Mouse (Mus musculus) heart, postnatal 25 days (tissue): Measurements from ENCODE around the gene Olfr784. TPM values are rescaled to one million over a fixed set of nuclear protein-coding genes. Genes with fewer than 3 reads are reported as not detected.
"Not testable (repeated sequence)": the region's sequence is repeated elsewhere in the genome, so short reads cannot be mapped to it uniquely, and the experiment has no call there.

Source experiments
- DNase-seq: peaks from one replicate; pipeline ENCODE4 v3.0.0; 2022; ENCODE audit warnings: low spot score
- intact Hi-C: fragments of 180-260 bp; cut with DNase I; formaldehyde crosslinking; loops from one replicate; pipeline ENCODE4 v1.15.1; 2025
- total RNA-seq, 2 experiments: library from RNA; stranded (reverse); gene quantifications; 2 replicates each; pipeline ENCODE4 v1.2.3; 2021

Olfr784 gene
- total RNA-seq, result not detected

- intact Hi-C loops, result no loop called here
- DNase-seq, result no peak
These were observed at the start of gene Olfr784 for GRCm38 (mm10) chr10:129383783-129384182. Gene Olfr784, plus strand, starts transcription at chr10:129384083.

- intact Hi-C loops, result no loop called here
- DNase-seq, result no peak
These were observed 35.3 kb upstream of the Olfr784 start, which contains the start of gene Olfr782 for GRCm38 (mm10) chr10:129348550-129348949. Gene Olfr782, plus strand, starts transcription at chr10:129348850.

DNA sequence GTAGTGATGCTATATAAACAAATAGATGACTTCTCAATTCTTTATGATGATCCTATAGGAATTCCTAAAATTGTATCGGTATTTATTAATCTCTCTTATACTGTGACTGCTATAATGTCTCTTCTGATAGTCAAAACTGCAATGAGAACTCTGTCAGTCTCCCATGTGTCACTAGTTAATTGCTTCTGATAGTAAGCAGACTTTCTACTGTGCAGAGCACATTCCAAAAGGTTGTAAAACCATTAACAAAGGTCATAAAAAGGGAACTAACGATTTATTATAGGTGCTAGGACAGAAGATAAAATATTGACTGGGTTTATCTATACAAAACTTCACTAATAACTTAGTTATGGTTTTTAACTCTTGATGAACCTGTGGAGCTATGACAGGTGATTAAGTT is 31.4 kb upstream of the Olfr784 start:
- DNase-seq, intact Hi-C loops: not testable (repeated sequence)

DNA sequence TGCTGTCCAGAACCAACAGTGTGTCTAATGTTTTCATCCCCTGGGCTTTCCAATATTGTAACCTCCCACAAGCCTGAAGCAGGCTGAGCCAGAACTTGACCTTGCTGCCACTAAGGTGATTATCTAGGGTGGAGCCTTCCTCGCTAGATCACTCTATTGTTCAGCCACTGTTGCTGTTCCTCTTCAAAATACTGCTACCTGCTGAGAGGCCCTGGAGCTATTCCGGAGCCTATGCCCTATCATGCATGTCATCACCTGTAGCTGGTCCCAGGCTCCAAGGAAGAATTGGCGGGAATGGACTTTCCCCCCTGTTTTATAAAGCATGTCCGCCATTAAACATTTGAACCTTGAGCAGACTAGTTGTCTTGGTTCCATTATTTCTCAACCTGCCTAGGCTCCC is 27.4 kb upstream of the Olfr784 start:
- intact Hi-C loops, result not testable (repeated sequence)

GRCm38 (mm10) chr10:129357307-129357706 is 26.6 kb upstream of the Olfr784 start:
- DNase-seq, result no peak

More for the DNA sequence above, 27.4 kb upstream of the Olfr784 start:
- not testable (repeated sequence) for DNase-seq

GRCm38 (mm10) chr10:129374051-129374450 is 9.8 kb upstream of the Olfr784 start:
- intact Hi-C loops, DNase-seq: not testable (repeated sequence)

More at GRCm38 (mm10) chr10:129357307-129357706, 26.6 kb upstream of the Olfr784 start:
- intact Hi-C loops, result no loop called here

GRCm38 (mm10) chr10:129400892-129401291 is 17.0 kb downstream of the Olfr784 start:
- no peak for DNase-seq
- intact Hi-C loops, result no loop called here

DNA sequence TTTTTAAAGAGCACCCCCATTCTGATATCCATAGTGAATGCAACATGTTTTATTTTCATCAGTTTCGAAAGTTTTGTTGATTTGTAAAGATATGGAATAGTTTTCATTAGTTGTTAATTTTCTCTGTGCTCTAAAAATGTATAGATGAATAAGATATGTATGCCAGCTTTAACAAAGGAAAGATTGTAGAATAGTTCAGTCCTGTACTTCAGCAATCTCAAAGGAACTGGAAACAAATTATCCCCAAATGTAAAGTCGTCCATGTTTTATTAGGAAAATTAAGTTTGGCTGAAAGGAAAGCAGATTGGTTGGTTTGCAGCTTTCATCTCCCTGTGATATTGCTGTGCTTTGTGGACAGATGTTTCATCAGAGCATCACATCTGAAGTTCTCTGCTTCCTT is 21.2 kb downstream of the Olfr784 start, which contains the start of gene Olfr785:
Gene Olfr785, plus strand, starts transcription at position 301 of the 400 bp plus-strand sequence.
- no peak for DNase-seq
- intact Hi-C loops, result no loop called here

DNA sequence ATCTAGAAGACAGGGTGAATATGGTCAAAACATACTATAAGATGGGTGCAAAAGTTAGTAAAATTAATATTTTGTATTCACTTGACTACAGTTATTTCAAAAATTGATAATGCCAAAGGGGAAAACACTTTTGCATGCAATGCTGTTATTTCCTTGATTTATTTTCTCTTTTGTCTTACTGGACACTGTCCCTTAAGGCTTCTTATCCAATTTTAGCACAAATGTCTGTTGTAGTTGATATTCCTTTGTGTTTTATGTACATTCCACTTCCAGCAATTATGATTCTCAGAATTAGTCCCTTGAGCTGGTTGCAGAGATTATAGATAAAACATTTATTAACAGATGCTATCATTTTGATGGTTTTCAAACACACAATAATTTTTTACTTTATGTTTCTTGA is 43.1 kb downstream of the Olfr784 start, which contains the start of gene Olfr786:
Gene Olfr786, plus strand, starts transcription at position 301 of the 400 bp plus-strand sequence.
- no peak for DNase-seq
- intact Hi-C loops, result no loop called here

Other genes with a start within 250 kb of the Olfr784 start
- not detected for gene Olfr770, start 245.1 kb upstream of the Olfr784 start, total RNA-seq
- gene Olfr771, start 219.3 kb upstream of the Olfr784 start, total RNA-seq, result not detected
- not detected for gene Olfr772, start 206.2 kb upstream of the Olfr784 start, total RNA-seq
- not detected for gene Olfr773, start 196.7 kb upstream of the Olfr784 start, total RNA-seq
- gene Olfr774, start 147.9 kb upstream of the Olfr784 start, total RNA-seq, result not detected
- not detected for gene Olfr775, start 135.7 kb upstream of the Olfr784 start, total RNA-seq
- not detected for gene Olfr776, start 125.0 kb upstream of the Olfr784 start, total RNA-seq
- not detected for gene Olfr777, start 112.6 kb upstream of the Olfr784 start, total RNA-seq
- gene Olfr780, start 66.0 kb upstream of the Olfr784 start, total RNA-seq, result not detected
- gene Olfr781, start 55.2 kb upstream of the Olfr784 start, total RNA-seq, result not detected
- gene Olfr782, start 35.2 kb upstream of the Olfr784 start, total RNA-seq, result not detected
- not detected for gene Olfr785, start 21.3 kb downstream of the Olfr784 start, total RNA-seq
- gene Olfr786, start 43.2 kb downstream of the Olfr784 start, total RNA-seq, result not detected
- not detected for gene Olfr787, start 77.8 kb downstream of the Olfr784 start, total RNA-seq
- not detected for gene Olfr788, start 86.9 kb downstream of the Olfr784 start, total RNA-seq
- not detected for gene Olfr789, start 100.7 kb downstream of the Olfr784 start, total RNA-seq
- gene Olfr790, start 114.4 kb downstream of the Olfr784 start, total RNA-seq, result not detected
- not detected for gene Olfr791, start 137.7 kb downstream of the Olfr784 start, total RNA-seq
- gene Olfr792, start 155.1 kb downstream of the Olfr784 start, total RNA-seq, result not detected
- not detected for gene Olfr794, start 183.6 kb downstream of the Olfr784 start, total RNA-seq
- gene Olfr796, start 228.5 kb downstream of the Olfr784 start, total RNA-seq, result not detected
- not detected for gene Olfr798, start 243.9 kb downstream of the Olfr784 start, total RNA-seq